Mouse (Mus musculus): ENCODE measurements around the gene Dact2. TPM values are rescaled to one million over a fixed set of nuclear protein-coding genes. Genes with fewer than 3 reads are reported as not detected.
A peak's percentile ranks its signal among the peaks of the same experiment; 100 is the strongest.

Gene Dact2
- polyA plus RNA-seq, 1 experiment from 2014 or later: 1.2 TPM

DNA sequence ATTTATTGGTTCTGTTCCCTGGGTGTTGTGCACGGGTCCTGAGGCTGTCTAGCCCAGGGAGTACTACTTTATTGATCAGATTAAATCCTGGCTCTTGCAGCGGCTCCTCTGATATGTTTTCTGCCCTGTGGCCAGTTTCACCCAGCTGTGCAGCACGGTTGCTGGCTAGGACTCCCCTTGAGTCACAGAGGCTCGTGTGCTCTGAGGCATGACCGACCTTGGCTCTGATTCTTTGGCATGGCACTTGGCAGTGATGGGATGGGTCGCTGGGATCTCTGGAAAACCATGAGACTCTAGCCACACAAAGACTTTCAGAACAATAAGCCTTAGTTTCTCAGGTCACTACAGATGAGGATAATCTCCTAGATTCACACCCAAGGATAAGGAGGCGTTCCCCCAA, 8.7 kb upstream of the Dact2 start:
- H3K4me3 ChIP-seq (replicated peaks): no peak overlapping the region
- no peak for ATAC-seq (ENCODE audit: insufficient read depth)
- no peak overlapping the region for H3K27ac ChIP-seq (replicated peaks)
- no peaks in the 10 kb centered on the region for H3K9me3 ChIP-seq (replicated peaks)
- no peaks in the 10 kb centered on the region for H3K36me3 ChIP-seq (replicated peaks)
- H3K27me3 ChIP-seq: peaks cover under 1% of the 10 kb centered on the region; the same call in 1 of the 2 replicates
- no peaks in the 10 kb centered on the region for H3K4me1 ChIP-seq (replicated peaks)
- no peak overlapping the region for H3K9ac ChIP-seq
- 54% methylated on average over 7 of the region's 7 CpGs for WGBS (ENCODE audit: insufficient replicate concordance)
- H3K4me2 ChIP-seq: no peak overlapping the region

DNA sequence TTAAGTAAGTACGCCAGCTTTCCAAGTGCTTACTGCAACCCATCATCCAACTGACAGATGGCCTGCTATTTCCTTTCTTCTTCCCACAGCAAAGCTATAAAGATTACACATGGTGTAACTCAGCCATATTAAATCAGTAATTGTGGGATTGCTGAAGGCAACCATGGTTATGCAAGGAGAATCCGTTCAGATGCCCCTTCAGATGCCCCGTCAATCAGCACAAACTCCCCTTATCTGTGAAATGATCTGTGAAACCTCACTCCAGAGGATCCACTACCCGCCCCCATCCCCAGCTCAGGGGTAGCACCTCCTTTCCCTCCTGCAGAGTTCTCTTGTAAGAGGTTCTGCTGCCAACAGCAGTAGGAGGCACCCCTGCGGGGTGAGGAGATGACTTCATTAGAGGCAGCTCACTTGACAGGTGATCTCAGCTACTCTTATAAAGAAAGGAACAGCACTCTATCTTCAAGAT, 3.0 kb upstream of the Dact2 start:
- no peak overlapping the region for H3K4me3 ChIP-seq (replicated peaks)
- H3K9ac ChIP-seq: no peak overlapping the region
- no peaks in the 10 kb centered on the region for H3K9me3 ChIP-seq (replicated peaks)
- peaks cover 3% of the 10 kb centered on the region; the same call in 1 of the 2 replicates for H3K4me1 ChIP-seq (replicated peaks)
- no peak overlapping the region for H3K27ac ChIP-seq (replicated peaks)
- no peaks in the 10 kb centered on the region for H3K36me3 ChIP-seq (replicated peaks)
- peaks cover 53% of the 10 kb centered on the region for H3K27me3 ChIP-seq
- no peak for ATAC-seq (ENCODE audit: insufficient read depth)
- H3K4me2 ChIP-seq: no peak overlapping the region
- 16% methylated on average over 5 of the region's 5 CpGs for WGBS (ENCODE audit: insufficient replicate concordance)

DNA sequence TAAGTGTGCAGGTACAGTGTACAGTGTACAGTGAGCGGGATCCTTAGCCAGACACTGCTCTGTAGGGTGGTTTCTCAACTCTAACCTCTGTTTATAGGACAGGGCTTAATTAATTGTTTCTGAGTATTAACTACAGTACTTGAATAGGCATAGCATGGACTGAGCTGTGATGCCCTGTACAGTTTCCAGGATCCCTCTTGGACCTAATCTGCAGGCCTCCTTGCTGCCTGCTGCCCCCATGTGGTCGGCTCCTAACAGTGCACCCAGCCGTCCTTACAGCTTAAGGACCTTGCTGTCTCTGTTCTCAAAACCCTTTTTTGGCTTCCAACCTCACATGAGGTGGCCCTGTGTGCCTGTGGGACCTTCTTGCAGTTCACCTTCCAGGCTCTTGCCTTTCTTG, 2.0 kb upstream of the Dact2 start:
- Histone ChIP-seq H3K9ac (no peak overlapping the region), H3K4me2 (no peak overlapping the region), H3K27ac (replicated peaks) (no peak overlapping the region), H3K36me3 (replicated peaks) (no peaks in the 10 kb centered on the region), H3K27me3 (peaks cover 64% of the 10 kb centered on the region), H3K4me1 (replicated peaks) (peaks cover 8% of the 10 kb centered on the region; the same call in 1 of the 2 replicates), H3K4me3 (replicated peaks) (no peak overlapping the region), H3K9me3 (replicated peaks) (no peaks in the 10 kb centered on the region)
- ATAC-seq (ENCODE audit: insufficient read depth): no peak
- 26% methylated on average over 3 of the region's 3 CpGs for WGBS (ENCODE audit: insufficient replicate concordance)

DNA sequence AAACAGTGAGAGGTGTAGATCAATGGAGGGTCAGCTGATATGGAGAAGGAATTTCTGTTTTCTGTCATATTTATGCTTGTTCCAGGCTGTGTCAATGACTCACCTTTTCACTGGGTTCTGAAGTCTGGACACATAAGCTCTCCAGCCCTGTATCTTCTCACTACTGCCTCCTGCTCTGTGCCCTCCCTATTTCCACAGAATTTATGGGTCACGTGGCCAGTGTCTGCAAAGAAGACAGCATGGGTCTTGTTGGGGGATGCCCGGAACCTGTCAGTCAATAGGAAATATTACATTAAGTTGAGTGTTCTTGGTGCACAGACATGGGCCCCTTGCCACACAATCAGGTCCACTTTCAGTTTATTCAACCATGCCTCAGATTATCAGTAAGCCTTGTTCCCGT, 1.1 kb upstream of the Dact2 start:
- Histone ChIP-seq H3K27me3 (peaks cover 65% of the 10 kb centered on the region), H3K4me1 (replicated peaks) (peaks cover 10% of the 10 kb centered on the region; the same call in 1 of the 2 replicates), H3K36me3 (replicated peaks) (no peaks in the 10 kb centered on the region), H3K4me2 (no peak overlapping the region), H3K4me3 (replicated peaks) (no peak overlapping the region), H3K27ac (replicated peaks) (no peak overlapping the region), H3K9me3 (replicated peaks) (no peaks in the 10 kb centered on the region), H3K9ac (no peak overlapping the region)
- ATAC-seq (ENCODE audit: insufficient read depth): no peak
- WGBS (ENCODE audit: insufficient replicate concordance): 58% methylated on average over 3 of the region's 3 CpGs

DNA sequence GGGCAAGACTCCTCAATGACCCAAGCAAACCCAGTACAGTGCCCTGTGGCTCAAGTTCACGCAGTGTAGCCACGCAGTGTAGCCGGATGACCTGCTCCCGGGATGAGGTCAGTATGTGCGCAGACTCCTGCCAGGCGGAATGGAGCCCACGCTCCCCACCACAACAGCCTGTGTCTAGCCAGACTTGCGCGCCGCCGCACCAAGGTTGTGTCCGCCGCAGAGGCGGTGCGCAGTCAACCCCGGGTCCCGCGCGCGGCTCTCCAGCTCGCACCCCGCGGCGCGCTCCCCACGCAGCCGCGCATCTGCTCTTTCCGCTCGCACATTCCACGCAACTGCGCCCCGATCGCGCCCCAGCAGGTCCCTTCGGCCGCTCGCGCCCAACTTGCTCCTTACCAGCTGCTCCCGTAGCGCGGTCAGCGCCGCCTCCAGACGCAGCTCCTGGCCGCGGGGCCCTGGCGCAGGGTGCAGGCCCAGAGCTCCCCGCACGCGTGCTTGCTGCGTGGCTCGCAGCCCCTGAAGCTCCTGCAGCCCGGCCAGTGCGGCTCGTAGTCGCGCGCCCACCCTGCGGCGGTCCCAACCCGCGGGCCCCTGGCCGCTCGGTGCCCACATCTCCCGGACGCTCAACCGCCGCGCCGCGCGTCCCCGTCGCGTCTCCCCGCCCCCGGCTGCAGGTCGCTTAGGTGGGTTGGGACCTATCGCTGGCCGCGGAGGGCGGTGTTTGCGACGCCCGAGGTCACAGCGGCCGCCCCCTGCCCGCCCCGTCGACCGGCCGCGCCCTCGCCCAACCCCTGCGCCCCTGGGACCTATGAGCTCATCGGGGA, 773 bp downstream of the Dact2 start:
- Histone ChIP-seq H3K4me1 (replicated peaks) (peaks cover 10% of the 10 kb centered on the region; the same call in 1 of the 2 replicates), H3K4me3 (replicated peaks) (peak overlapping the region; percentile 57), H3K9me3 (replicated peaks) (no peaks in the 10 kb centered on the region), H3K27ac (replicated peaks) (peak overlapping the region; percentile 55), H3K36me3 (replicated peaks) (no peaks in the 10 kb centered on the region), H3K9ac (peak overlapping the region; percentile 30; the same call in 1 of the 2 replicates), H3K27me3 (peaks cover 65% of the 10 kb centered on the region), H3K4me2 (peak overlapping the region; percentile 46)
- WGBS (ENCODE audit: insufficient replicate concordance): 2% methylated on average over 97 of the region's 97 CpGs
- peak; percentile 68 for ATAC-seq (ENCODE audit: insufficient read depth)

DNA sequence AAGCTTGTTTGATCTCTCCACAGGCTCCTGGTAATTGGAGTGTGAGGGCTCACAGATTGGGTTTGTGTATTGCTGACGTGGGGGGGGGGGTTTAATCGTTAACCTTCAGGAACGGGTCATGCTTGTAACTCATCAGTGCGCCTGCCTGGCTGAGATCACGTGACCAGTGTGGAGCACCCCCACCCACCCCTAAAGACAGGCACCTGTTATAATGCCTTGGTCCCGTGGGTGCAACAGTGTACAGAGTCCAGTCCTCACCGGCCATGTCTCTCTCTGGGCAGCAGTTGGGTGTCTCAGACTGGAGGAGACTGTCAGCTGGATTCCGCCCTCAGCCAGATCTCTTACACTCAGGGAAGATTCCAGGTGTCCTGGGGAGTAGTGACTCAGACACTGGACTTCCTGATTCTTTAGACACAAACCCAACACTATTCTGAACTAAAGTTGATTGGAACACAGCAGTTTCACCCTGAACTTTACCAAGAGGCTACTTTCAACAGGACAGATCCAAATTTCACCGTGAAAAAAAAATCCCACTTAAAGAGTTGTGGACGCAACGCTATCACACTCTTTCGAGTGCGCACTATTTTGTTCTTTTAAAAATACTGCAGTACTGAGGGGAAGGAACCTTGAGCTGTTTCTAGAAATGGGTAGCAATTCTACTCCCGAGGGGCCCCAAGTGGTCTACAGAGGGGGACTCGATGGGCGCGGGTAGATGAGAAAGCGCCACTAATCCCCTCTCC, 1.6 kb downstream of the Dact2 start:
- 6% methylated on average over 18 of the region's 18 CpGs for WGBS (ENCODE audit: insufficient replicate concordance)
- Histone ChIP-seq H3K4me1 (replicated peaks) (peaks cover 10% of the 10 kb centered on the region; the same call in 1 of the 2 replicates), H3K4me2 (peak overlapping the region; percentile 46), H3K9me3 (replicated peaks) (no peaks in the 10 kb centered on the region), H3K9ac (0 out of 2 replicates have a peak overlapping the region, but pooled peaks have one; percentile 6), H3K36me3 (replicated peaks) (no peaks in the 10 kb centered on the region), H3K27ac (replicated peaks) (0 out of 2 replicates have a peak overlapping the region, but pooled peaks have one; percentile 14), H3K27me3 (peaks cover 61% of the 10 kb centered on the region), H3K4me3 (replicated peaks) (peak overlapping the region; percentile 57)
- peak; percentile 65 for ATAC-seq (ENCODE audit: insufficient read depth)

DNA sequence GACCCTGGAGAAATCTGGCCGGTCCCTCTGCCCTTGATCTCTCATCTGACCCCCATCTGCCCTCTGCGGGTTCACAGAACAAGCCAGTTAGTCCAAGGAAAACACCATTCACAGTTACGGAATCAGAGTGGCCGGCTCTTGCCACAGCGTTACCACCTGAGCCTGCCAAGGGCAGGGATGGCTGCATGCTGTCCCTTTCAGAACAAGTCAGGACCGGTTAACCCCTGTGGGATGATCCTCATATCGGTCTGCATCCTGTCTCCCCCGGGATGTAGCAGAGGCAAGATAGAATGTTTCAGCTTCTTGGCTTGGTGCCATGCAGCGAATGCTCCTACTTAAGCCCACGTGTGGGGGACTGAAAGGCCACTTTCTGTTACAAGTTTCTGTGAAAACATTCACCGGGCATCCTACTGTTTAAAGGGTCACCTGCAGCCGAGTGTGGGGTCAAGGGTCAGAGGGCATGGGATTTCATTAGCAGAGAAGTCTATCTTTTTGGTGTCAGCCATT, 2.8 kb downstream of the Dact2 start:
- no peak overlapping the region for H3K27ac ChIP-seq (replicated peaks)
- no peaks in the 10 kb centered on the region for H3K36me3 ChIP-seq (replicated peaks)
- H3K4me1 ChIP-seq (replicated peaks): peaks cover 10% of the 10 kb centered on the region; the same call in 1 of the 2 replicates
- H3K9me3 ChIP-seq (replicated peaks): no peaks in the 10 kb centered on the region
- H3K4me2 ChIP-seq: peak overlapping the region; percentile 37
- peaks cover 53% of the 10 kb centered on the region for H3K27me3 ChIP-seq
- no peak for ATAC-seq (ENCODE audit: insufficient read depth)
- WGBS (ENCODE audit: insufficient replicate concordance): 20% methylated on average over 12 of the region's 12 CpGs
- no peak overlapping the region for H3K4me3 ChIP-seq (replicated peaks)
- no peak overlapping the region for H3K9ac ChIP-seq

DNA sequence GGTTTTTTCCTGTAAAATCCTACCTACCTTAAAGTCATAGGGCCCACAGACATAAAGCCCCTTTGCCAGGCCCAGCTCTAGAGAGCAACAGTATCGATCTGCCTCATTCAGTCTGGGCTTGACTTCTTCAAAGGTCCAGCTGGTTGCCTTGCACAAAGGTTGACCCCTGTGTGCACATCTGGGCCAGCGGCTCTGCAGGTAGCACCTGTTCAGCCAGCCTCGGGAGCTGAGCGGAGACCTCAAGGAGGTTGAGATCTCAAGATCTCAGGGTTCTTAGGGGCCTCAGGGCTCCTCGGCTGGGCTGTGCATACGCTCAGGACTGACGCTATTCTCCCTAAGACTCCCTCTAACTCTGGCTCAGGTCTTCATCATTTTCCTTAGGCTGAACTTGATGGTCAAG, 3.9 kb downstream of the Dact2 start:
- H3K4me3 ChIP-seq (replicated peaks): no peak overlapping the region
- 69% methylated on average over 7 of the region's 7 CpGs for WGBS (ENCODE audit: insufficient replicate concordance)
- peaks cover 10% of the 10 kb centered on the region; the same call in 1 of the 2 replicates for H3K4me1 ChIP-seq (replicated peaks)
- no peak overlapping the region for H3K9ac ChIP-seq
- H3K4me2 ChIP-seq: no peak overlapping the region
- peaks cover 43% of the 10 kb centered on the region for H3K27me3 ChIP-seq
- no peak for ATAC-seq (ENCODE audit: insufficient read depth)
- no peaks in the 10 kb centered on the region for H3K9me3 ChIP-seq (replicated peaks)
- no peak overlapping the region for H3K27ac ChIP-seq (replicated peaks)
- no peaks in the 10 kb centered on the region for H3K36me3 ChIP-seq (replicated peaks)

DNA sequence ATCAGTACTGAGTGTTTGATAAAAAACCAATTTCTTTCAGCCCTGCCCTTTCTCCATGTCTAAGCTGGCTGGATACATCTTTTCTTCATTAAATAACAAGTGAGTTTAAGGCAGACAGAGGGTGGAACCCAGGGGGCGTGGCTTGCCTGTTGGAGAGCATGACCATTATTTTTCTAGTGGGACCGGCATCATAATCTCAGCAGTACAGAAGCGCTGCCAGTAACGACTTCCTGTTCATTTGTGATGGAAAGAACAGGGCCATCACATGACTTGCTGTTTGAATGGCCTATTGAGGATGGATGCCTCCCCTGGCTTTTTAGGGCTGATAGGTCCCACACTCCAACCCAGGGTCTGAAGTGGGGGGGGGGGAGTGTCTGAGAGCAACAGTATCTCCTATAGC, 4.5 kb downstream of the Dact2 start:
- Histone ChIP-seq H3K9me3 (replicated peaks) (no peaks in the 10 kb centered on the region), H3K9ac (no peak overlapping the region), H3K27ac (replicated peaks) (no peak overlapping the region), H3K36me3 (replicated peaks) (no peaks in the 10 kb centered on the region), H3K4me3 (replicated peaks) (no peak overlapping the region), H3K27me3 (peaks cover 37% of the 10 kb centered on the region), H3K4me2 (no peak overlapping the region), H3K4me1 (replicated peaks) (peaks cover 10% of the 10 kb centered on the region; the same call in 1 of the 2 replicates)
- 22% methylated on average over 4 of the region's 4 CpGs for WGBS (ENCODE audit: insufficient replicate concordance)
- ATAC-seq (ENCODE audit: insufficient read depth): no peak

DNA sequence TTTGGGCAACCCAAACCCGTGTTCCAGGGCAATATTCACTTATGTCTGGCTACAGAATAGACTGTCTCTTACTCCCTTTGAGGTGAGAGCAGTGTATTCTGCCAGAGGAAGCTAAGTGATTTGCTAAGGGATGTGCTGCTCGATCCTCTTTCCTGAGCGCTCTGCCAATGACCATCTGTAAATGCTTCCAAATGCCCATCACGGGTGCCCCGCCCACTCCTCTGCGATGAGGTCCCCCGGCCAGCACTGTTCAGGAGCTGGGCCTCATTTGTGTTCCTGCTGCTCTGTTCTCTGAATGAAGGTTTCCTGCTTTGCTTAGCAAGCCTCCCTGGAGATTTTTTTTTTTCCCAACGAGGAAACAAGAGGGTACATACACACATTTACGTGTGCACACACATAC, 11.2 kb downstream of the Dact2 start:
- Histone ChIP-seq H3K27ac (replicated peaks) (no peak overlapping the region), H3K4me2 (no peak overlapping the region), H3K4me1 (replicated peaks) (no peaks in the 10 kb centered on the region), H3K27me3 (no peaks in the 10 kb centered on the region), H3K4me3 (replicated peaks) (no peak overlapping the region), H3K36me3 (replicated peaks) (no peaks in the 10 kb centered on the region), H3K9me3 (replicated peaks) (no peaks in the 10 kb centered on the region), H3K9ac (no peak overlapping the region)
- ATAC-seq (ENCODE audit: insufficient read depth): no peak
- WGBS (ENCODE audit: insufficient replicate concordance): 59% methylated on average over 9 of the region's 9 CpGs

DNA sequence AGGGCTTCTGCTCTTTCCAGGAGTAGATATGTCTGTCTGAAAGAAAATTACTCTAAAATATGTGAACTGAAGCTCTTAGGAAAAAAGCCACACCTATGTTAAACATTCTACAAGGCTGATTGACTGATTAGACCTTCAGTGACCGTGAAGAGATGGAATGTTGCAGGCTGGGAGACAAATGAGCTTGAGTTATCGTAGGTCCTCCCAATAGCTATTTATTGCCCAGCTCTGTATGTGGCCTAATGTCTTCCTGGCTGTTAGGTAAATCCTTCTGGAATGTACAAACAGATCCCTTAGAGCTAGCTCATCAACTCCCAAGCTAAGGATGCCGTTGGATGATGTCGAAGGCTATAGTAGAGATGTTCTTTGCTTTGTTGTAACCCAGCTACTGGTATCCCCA, 11.7 kb downstream of the Dact2 start:
- Histone ChIP-seq H3K27me3 (no peaks in the 10 kb centered on the region), H3K4me1 (replicated peaks) (no peaks in the 10 kb centered on the region), H3K4me2 (no peak overlapping the region), H3K27ac (replicated peaks) (no peak overlapping the region), H3K4me3 (replicated peaks) (no peak overlapping the region), H3K36me3 (replicated peaks) (no peaks in the 10 kb centered on the region), H3K9ac (no peak overlapping the region), H3K9me3 (replicated peaks) (no peaks in the 10 kb centered on the region)
- ATAC-seq (ENCODE audit: insufficient read depth): no peak
- WGBS (ENCODE audit: insufficient replicate concordance): 62% methylated on average over 4 of the region's 4 CpGs
